In the genomic region with DNA sequence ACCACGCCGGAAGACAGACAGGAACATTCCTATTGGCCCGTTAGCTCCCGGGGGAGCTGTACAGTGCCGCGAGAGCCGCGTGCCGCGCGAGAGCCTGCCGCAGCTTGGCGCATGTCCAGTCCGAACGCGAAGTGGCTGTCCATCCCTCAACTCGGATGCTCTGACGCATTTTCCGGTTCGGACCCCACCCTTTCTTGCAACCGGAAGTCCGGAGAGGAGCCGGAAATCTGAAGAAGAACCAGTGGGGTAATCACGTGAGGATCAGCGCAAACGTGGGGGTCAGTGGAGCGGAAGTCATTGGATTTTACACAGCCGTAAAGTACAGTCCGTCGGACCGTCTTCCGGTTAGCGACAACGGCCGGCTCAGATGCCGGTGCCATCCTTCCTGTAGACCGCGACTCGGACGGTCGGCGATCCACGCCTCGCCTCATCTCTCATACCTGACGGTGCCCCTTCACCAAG, we compare ENCODE assay signal across 8 mouse cellular contexts. TPM values are rescaled to one million over a fixed set of nuclear protein-coding genes. Genes with fewer than 3 reads are reported as not detected.
DNase-seq lines count a peak whose midpoint lies in the region; ATAC-seq and TF ChIP-seq lines count a peak whose summit lies in the region.

A gene (plus strand): TSS at position 230 of the 462 bp plus-strand sequence.

- H3K79me3 ChIP-seq in C2C12 (ENCODE audit: low read depth), result peaks cover 19% of the 10 kb centered on the region

- peak; percentile 84 for ATAC-seq in heart, embryonic 13.5 days (ENCODE audit: extremely low read depth, insufficient number of reproducible peaks, low FRiP score, low TSS enrichment)
- peak; percentile 95 for ATAC-seq in liver, embryonic 12.5 days
- peak; percentile 94 for ATAC-seq in neural tube, embryonic 15.5 days (ENCODE audit: low FRiP score)

- H3K4me2 ChIP-seq in heart, embryonic 13.5 days, result peak within 1 kb of the TSS; percentile 74
- H3K4me2 ChIP-seq in liver, embryonic 12.5 days, result peak within 1 kb of the TSS; percentile 75
- peak within 1 kb of the TSS; percentile 69 for H3K4me2 ChIP-seq in neural tube, embryonic 15.5 days

- 44% methylated on average over 45 of the region's 45 CpGs for WGBS in heart, embryonic 13.5 days
- WGBS in liver, embryonic 12.5 days (ENCODE audit: insufficient replicate concordance), result 63% methylated on average over 45 of the region's 45 CpGs
- 50% methylated on average over 45 of the region's 45 CpGs for WGBS in neural tube, embryonic 15.5 days

- peak within 1 kb of the TSS; percentile 49 for H3K4me3 ChIP-seq in C2C12 (ENCODE audit: insufficient read depth, poor library complexity, severe bottlenecking)
- peak within 1 kb of the TSS; percentile 72 for H3K4me3 ChIP-seq in brown adipose tissue, adult 24 weeks (ENCODE audit: insufficient read depth, low read depth, low read length)
- peak within 1 kb of the TSS; percentile 60 for H3K4me3 ChIP-seq in heart, embryonic 13.5 days
- H3K4me3 ChIP-seq in liver, embryonic 12.5 days, result peak within 1 kb of the TSS; percentile 64
- peak within 1 kb of the TSS; percentile 53 for H3K4me3 ChIP-seq in neural tube, embryonic 15.5 days (replicated peaks)

- peak within 1 kb of the TSS; percentile 76 for H3K9ac ChIP-seq in heart, embryonic 13.5 days
- peak within 1 kb of the TSS; percentile 68 for H3K9ac ChIP-seq in liver, embryonic 12.5 days
- H3K9ac ChIP-seq in neural tube, embryonic 15.5 days (replicated peaks), result peak within 1 kb of the TSS; percentile 47

- DNase-seq in fibroblast of lung, adult 2 months (ENCODE audit: low read depth), result peak; percentile 80
- peak; percentile 96 for DNase-seq in kidney, postnatal 14 days
- peak; percentile 71 for DNase-seq in urinary bladder, adult 2 months (ENCODE audit: low spot score)

- peaks cover 84% of the 10 kb centered on the region for H3K36me3 ChIP-seq in C2C12 (ENCODE audit: control insufficient read depth, insufficient read depth)
- H3K36me3 ChIP-seq in heart, embryonic 13.5 days, result peaks cover 95% of the 10 kb centered on the region
- H3K36me3 ChIP-seq in liver, embryonic 12.5 days, result peaks cover 95% of the 10 kb centered on the region
- peaks cover 90% of the 10 kb centered on the region for H3K36me3 ChIP-seq in neural tube, embryonic 15.5 days

- peak within 1 kb of the TSS; percentile 76 for H3K27ac ChIP-seq in brown adipose tissue, adult 24 weeks (replicated peaks; ENCODE audit: low read depth, low read length)
- H3K27ac ChIP-seq in heart, embryonic 13.5 days (replicated peaks), result peak within 1 kb of the TSS; percentile 48
- peak within 1 kb of the TSS; percentile 67 for H3K27ac ChIP-seq in liver, embryonic 12.5 days
- H3K27ac ChIP-seq in neural tube, embryonic 15.5 days (replicated peaks), result peak within 1 kb of the TSS; percentile 66

- H3K4me1 ChIP-seq in brown adipose tissue, adult 24 weeks (ENCODE audit: control insufficient read depth, insufficient read depth, insufficient read length, low read length), result no peaks in the 10 kb centered on the region
- peaks cover 15% of the 10 kb centered on the region for H3K4me1 ChIP-seq in heart, embryonic 13.5 days
- peaks cover 29% of the 10 kb centered on the region for H3K4me1 ChIP-seq in liver, embryonic 12.5 days
- peaks cover 19% of the 10 kb centered on the region for H3K4me1 ChIP-seq in neural tube, embryonic 15.5 days

- no peaks in the 10 kb centered on the region for H3K27me3 ChIP-seq in C2C12 (ENCODE audit: control insufficient read depth, insufficient read depth, insufficient read length)
- no peaks in the 10 kb centered on the region for H3K27me3 ChIP-seq in heart, embryonic 13.5 days (replicated peaks)
- no peaks in the 10 kb centered on the region for H3K27me3 ChIP-seq in liver, embryonic 12.5 days (replicated peaks)
- no peaks in the 10 kb centered on the region for H3K27me3 ChIP-seq in neural tube, embryonic 15.5 days (replicated peaks)

- TF ChIP-seq CTCF in C2C12 (IDR thresholded peaks at IDR 0.05; ENCODE audit: control insufficient read depth, insufficient read depth, insufficient read length), result no peak

- peaks cover 41% of the 10 kb centered on the region for H3K79me2 ChIP-seq in C2C12 (ENCODE audit: control insufficient read depth, insufficient read depth)

- H3ac ChIP-seq in C2C12 (ENCODE audit: control insufficient read depth, insufficient read length, low read depth), result peak within 1 kb of the TSS; percentile 46

- H3K9me3 ChIP-seq in heart, embryonic 13.5 days, result peaks cover 5% of the 10 kb centered on the region
- no peaks in the 10 kb centered on the region for H3K9me3 ChIP-seq in liver, embryonic 12.5 days (replicated peaks)
- no peaks in the 10 kb centered on the region for H3K9me3 ChIP-seq in neural tube, embryonic 15.5 days (replicated peaks)

TF ChIP-seq in C2C12, 6 proteins besides CTCF, POLR2A, EP300 and RAD21:
- peak; percentile 9 for TF ChIP-seq MAX (IDR thresholded peaks at IDR 0.05)
- TF ChIP-seq USF1 (IDR thresholded peaks at IDR 0.05; ENCODE audit: low read depth), result peak; percentile 91
- TF ChIP-seq FOSL1 (IDR thresholded peaks at IDR 0.05; ENCODE audit: insufficient read depth, low read length, poor library complexity, severe bottlenecking), result no peak
- TF ChIP-seq MYOD1 (IDR thresholded peaks at IDR 0.05; ENCODE audit: control insufficient read depth, insufficient read length, low read depth), result no peak
- no peak for TF ChIP-seq MYOG (IDR thresholded peaks at IDR 0.05; ENCODE audit: control insufficient read depth, extremely low read depth, insufficient read length)
- no peak for TF ChIP-seq CEBPB (IDR thresholded peaks at IDR 0.05; ENCODE audit: low read depth)

RNA-seq across cellular contexts. Expression of the gene that starts here (rescaled TPM):
- 24.7 TPM for polyA plus RNA-seq in C2C12 (2012; fragmentation: generic; extraction: Trizol)
- polyA plus RNA-seq in brown adipose tissue, adult 24 weeks (2012; ENCODE audit: insufficient read depth, insufficient read length, missing spikeins), result 42.0 and 42.5 TPM in 2 replicates
- 23.0 and 25.3 TPM in 2 replicates for polyA plus RNA-seq in heart, embryonic 13.5 days (2015; fragmentation: Nextera tagmentation; extraction: Ambion mirVana)
- 26.4 and 27.2 TPM in 2 replicates for polyA plus RNA-seq in liver, embryonic 12.5 days (2016; fragmentation: Nextera tagmentation; extraction: Ambion mirVana)
- polyA plus RNA-seq in neural tube, embryonic 15.5 days (2015; fragmentation: Nextera tagmentation; extraction: Ambion mirVana), result 33.9 and 41.5 TPM in 2 replicates
- 17.1 and 17.8 TPM in 2 replicates for polyA plus RNA-seq in urinary bladder, adult 2 months (2012; rRNA removed)

Comparison
In these comparisons a context has a peak if more than half of its experiments do, and no peak if none do; other contexts are left out.
1. Peak in every context shown above with its lines: DNase-seq, ATAC-seq, H3K4me3 ChIP-seq and H3K27ac ChIP-seq.